Mouse (Mus musculus) spleen, postnatal 36 days (tissue): ENCODE data around the gene Foxp1.

Source experiments
- DNase-seq, 2 experiments: peaks; one replicate each; pipeline ENCODE4 v3.0.0; 2022; ENCODE audit warnings: low spot score in 2 of 2, mixed read lengths in 1 of 2

The Foxp1 gene

DNA sequence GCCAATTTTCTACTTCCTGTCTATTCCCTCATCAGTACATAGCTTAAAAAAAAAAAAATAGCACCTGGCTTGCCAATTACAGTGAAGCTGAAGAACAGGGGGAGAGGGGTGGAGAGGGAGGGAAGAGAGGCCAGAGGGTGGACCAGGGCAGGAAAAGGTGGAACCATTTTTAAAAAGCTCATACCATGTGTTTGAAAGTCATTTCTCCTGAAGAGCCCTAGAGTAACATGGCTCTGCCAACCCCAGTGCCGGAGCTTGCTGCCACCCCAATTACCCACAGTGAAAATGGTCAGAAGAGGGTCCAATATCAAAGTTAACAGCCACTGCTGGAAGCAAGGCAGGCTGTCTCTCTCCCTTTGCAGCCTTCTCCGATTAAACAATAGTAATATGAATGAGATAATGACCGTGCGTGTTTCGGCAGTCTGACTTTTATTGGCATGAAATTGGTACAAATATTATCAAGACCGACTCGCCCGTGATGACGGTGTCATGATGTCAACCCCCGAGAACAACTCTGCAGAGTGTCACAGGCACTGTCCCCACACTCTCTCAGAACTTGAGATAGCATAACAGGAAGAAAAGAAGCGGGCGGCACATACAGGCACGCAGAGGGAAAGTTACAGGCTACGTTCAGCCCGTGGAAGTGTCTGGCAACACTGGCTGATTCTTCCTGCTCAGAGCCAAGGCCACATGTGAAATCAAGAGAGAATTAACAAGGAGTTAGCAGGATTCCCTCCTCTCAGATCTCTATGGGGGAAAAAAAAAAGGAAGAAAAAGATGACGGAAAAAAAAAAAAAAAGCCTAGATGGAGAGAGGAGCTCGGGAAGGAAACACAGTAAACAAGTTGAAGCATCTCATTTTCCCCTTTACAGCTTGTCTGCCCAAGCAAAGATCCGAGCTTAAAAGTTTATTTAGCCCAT is 427.1 kb downstream of the Foxp1 start:
- peak; percentile 37 to 42 for DNase-seq

DNA sequence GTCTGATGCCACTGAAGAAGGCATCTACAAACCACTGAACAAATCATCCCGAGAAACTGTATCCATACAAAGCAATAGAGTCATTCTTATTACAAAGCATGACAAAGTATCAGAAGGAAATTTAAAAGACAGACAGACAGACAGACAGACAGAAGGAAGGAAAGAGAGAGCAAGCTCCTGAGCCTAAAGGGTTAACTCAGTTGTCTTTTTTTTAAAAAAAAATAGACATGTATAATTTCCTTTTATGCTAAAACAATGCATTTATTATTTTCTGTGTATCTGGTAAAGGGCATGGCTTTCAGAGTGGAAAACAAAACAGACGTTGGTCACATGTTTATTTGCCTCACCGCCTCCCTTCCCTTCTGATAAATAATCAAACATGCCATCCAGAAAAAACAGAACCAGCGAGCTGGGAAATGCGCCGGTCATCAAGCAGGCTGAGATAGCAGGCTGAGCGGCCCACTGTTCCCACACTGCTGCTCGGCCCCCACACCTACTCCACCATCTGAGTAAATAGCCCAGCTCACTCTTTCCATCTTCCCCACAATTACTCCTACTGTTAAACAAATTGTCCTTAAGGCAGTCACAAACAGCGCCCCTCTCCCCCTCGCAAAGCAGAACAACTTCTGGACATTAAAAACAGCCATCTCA is 428.1 kb downstream of the Foxp1 start:
- DNase-seq = no peak

DNA sequence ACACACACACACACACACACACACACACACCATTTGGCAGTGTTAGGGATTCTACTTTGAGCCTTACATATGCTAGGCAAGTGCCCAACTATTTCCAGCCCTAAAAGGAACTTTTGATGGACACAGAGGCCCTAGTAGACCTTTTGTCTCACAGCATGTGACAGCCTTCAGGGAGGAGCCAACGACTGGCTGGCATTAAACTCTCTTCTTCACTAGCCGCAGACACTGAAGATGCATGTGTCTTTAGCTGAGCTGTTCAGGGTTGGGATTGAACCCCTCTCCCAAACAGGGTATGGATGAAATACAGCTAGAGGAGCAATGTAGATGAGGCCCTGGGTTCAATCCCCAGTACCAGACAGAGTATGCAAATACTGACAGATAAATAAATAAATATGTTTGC is 428.7 kb downstream of the Foxp1 start:
- DNase-seq = no peak

DNA sequence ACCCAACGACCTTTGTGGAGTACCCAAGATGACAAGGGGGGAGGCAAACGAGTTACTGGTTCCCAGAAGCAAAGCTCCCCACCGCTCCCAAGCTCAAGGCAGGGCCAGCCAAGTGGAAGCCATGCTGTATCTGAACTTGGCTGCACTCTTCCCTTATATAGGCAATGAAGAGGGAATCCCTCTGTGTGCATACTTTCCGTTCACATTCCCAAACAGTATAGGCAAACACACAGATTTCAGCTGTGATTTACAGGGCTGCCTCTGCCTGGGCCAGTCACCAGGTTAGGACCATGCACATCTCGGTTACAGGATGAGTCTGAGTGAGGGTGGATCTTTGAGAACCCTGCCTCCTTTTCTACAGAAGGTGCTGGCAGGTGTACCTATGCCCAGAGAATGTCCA is 429.3 kb downstream of the Foxp1 start:
- no peak for DNase-seq

DNA sequence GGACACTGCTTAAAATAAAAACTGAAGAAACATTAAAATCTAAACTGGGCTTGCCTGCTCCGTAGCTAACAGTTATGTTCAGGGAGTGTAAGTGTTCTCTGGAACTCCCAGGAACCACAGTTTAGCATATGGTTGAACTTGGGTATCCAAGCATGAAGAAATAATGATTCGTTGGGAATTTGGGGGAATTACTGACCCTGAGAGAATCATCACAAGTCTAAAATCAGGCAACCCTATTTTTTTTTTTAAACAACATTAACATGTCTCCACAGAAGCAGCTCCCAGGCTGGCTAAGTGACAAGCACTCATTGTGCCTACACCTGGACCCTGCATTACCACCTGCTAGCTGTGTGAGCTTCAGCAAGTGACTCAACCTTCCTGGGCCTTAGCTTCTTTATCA is 430.7 kb downstream of the Foxp1 start:
- no peak for DNase-seq

DNA sequence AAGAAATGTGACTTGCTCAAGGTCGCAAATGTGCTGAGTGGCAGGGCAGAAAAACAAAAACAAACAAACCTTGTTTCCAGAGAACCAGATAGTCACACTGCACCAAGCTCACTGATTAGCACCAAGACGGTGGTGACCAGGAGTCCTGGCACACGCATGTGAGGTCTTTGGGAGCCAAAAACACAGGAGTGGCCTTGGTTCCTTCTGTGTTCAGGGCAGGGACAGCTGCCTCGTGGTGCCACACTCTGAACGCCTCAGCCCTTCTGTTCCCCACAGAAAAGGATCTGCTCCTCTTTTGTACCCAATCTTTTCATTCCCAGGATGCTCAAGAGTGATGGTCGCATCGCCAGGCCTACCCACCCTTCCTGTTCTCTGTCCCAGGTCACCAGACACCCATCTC is 434.9 kb downstream of the Foxp1 start:
- no peak for DNase-seq

DNA sequence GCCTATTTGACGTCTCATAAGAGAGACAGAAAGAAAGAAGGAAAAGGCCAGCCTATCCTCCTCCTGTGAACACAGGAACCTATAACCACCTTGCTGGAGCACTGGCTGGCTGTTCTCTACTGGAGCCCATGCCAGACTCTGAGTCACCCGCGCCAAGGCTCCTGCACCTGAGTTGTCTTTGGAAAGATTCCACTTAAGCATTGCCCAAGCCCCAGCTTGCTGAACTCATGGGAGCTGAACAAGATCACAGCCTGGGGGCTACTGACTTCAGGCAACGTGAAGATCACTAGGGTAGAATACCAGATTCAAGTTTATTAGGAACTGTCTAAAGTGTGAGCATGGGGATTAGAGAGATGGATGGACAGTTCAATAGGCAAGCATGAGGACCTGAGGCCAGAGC is 437.6 kb downstream of the Foxp1 start:
- DNase-seq = no peak

DNA sequence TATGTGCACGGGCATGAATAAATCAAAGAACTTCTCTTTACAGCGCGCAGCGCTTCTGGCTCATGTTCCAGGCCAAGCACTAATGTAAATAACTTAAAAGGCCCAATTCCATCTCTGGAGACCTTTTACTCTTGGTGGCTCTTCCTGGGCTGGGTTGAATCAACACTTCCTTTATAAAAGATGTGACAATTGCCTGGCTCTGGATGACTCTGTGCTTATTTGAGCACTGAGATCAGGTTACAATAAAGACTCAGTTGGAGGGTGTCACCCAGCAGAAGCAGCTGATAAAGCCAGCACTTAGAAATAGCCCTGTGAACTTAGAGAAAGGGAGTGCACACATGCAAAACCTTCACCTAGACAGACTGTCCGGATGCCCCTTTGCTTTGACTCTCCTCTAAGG is 441.3 kb downstream of the Foxp1 start:
- DNase-seq = no peak

DNA sequence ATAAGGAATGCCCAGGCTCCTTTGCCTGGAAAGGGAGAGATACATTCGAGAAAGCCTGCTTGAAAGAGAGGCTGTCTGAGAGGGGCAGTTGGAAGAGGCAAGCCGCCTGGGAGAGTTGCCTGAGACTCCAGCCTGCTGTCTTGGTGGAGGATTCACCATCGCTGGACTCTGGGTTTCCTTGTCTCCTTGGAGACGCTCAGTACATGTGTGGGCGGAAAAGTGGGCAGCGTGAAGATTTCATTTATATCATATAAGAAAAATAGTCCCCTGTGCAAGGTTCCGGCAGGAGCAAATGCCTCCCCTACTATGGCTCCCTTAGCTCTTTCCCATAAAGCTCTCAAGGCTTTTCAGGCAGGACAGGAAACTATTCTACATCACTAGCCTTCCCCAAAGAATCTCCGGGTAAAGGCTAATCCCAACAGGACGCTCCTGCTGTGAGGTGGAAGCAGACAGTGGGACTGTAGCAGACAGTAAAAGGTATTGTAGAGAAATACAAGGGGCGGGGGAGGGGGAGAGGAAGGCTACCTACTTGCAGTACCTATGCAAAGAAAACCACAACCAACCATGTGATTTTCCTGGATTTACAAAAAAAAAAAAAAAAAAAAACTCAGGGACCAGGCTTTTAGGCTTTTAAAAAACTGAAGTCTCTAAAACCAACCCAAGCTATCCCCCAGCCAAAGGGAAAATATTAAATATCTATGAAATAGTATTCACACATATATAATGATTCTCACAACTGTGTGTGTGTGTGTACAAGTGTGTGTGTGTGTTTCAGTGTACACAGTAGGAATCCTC is 443.3 kb downstream of the Foxp1 start:
- no peak for DNase-seq

DNA sequence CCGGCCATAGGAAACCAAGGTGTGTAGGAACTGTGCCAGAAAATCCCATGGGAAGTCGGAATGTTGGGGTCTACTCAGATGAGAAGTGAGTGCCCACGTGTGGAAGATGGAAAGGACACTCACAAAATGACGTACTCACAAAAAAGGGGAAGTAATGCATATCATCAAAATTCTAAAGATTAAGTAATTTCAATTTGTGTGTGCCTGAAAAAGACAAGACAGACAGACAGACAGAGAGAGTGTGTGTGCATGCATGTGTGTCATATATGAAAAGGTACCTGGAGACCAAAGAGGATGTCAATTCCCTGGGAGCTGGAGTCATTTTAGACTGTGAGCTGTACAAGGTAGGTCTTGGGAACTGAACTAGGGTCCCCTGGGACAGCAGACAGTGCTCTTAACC is 444.4 kb downstream of the Foxp1 start:
- no peak for DNase-seq

DNA sequence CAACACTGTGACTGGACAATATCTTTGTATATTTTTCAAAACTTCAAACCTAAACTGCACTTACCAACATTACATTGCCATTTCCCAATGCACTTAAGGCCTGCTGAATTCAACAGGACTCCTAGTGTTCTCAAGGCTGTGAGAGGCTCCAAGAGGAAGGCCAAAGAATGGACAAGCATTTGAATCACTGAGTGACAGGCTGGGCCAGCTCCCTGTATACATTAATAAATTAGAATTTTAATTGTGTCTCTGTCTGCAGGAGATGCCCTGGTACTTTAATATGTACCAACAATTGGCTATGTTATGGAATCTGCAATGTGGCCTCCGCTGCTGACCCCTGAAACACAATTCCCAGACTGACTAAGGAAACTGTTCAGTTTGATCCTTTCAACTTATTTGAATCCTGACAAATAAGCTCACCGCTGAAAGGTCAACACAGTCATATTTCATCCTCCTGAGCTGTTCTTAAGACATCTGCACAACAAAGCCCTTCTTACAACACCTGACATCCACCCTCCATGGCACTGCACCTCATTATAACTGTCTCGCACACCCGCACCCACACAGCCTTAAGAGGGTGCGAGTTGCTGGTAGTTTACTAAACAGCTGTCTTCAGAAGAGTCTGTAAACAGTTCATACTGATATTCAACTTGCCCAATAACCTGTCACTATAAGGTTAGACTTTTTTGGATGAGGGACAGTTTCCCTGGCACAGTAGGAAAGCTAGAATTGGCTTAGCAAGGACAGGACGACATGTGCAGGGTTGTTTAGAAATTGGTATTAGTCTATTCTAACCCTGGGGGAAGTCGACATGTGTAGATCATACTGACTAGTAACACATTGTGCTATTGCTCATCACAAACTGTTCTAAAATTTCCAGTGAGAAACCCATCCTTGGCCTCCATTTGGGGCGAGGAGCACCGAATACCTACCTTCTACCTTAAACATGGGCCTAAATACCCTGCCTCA is 448.9 kb downstream of the Foxp1 start:
- DNase-seq = no peak

DNA sequence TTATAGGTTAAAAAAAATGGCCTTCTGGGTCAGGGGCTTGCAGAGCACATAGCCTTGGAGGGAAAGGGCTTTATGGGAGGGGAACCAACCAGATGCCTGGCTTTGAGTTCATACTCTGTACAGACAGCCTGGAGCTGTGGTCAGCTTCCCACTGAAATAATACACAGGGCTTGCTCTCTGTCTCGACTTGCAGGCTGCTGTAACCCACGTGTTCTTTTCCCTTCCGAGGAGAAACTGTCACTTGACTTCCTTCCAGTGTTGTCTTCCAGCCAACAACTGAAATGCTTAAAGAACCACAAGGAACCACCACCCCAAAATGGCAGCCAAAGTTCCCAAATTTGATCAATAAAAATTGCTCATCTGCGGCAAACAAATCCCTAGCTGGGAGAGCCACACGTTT is 451.8 kb downstream of the Foxp1 start:
- no peak for DNase-seq

DNA sequence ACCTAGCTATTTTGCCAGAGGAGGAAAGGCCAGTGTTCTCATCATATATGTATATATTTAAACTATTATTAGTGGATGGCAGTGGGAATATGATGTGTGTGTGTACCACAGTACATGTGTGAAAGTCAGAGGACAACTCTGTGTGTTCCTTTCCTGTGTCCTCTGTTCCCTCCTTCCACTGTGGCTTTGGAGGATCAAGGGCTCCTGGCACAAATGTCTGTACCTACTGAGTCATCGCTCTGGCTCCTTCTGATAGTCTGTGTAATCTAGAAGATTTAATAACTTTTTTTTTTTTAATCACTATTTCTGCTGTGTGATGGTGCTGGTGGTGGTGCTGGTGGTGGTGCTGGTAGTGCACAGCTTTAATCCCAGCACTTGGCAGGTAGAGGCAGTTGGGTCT is 452.8 kb downstream of the Foxp1 start:
- DNase-seq = no peak

DNA sequence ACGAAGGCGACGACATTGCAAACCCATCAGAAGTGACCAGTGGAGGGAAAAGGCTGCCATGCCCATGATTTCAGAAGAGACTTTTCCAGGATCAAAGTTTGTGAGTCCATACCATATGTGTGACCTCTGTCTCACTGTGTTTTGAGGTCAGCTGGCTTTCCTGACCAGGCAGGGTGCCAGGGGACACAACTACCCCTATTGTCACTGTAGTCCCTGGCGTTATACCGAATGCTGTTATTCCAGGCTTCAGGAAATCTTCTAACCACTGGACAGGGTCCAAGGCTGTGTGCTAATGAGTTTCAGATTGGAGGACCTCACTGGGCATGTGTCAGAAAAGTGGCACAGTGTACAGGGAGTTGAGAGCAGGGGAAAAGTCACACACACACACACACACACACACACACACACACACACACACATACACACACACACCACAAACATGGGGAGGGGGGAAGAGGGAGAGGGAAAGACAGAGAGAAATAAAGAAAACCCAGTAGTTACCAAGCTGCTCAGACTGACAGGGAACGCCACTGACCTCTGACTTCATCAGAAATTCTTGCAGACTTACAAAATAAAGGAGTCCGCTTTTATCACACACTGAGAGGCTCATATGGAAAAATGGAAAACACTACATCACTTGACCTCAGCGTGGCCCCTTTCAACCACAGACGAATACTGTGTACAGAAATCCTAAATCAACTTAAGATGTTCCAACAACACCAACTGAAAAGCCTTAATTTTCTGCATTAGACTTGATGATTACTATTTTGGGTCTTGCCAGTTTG is 456.8 kb downstream of the Foxp1 start:
- DNase-seq = no peak

DNA sequence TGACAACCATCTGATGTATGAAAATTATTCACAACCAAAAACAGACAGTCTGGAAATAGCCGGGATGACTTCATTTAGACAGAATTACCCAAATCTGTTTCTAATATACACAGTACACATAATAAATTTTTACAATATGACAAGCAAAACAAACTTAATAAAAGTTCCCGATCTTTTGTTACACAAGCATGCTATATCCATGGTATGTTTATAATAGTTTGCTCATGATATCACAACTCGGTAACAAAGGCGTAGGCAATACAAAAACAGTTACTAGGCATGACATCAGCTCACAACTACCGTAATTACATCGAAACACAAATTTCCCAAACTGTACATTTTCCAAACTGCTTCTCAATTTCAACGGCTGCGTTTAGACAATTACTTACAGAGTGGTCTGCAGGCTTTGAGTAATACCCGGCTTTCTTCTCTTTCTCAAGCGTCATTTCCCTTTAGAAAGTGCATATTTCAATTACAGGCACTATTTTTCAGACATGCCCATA is 458.5 kb downstream of the Foxp1 start:
- no peak for DNase-seq

DNA sequence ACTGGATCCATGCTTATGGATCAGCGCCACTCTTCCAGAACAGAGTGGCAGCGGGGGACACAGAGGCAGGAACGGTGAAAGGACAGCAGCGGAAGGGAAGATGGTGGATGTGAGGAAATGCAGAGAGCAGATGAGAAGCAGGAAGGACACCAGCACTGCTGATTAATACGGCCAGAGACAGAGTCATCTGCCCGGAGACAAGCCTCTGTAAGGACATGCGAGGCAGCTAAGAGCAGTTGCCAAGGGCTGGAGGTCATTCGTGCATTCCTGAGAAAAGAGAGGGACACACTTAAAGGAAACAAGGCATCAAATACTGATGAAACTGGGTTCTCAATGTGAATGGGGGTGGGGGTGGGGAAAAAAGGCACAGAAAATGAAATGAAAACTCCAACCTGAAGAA is 459.6 kb downstream of the Foxp1 start:
- DNase-seq = no peak

DNA sequence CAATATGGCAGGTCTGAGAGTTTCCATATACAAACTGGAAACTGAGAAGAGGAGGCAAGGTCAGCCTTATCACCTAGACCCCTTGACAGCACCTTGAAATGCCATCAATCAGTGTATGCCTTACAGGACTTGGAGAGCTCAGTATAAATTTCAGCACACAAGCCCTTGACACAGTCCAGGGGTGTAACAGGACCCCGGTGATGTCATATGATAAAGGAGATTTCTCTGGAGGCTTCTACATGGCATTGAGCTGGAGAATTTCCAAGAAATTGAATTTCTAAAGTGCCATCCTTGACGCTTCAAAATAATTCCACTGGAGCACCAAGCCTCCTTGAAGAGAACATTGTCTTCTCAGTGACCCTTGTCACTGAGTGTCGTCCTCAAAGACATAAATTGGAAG is 463.8 kb downstream of the Foxp1 start:
- no peak for DNase-seq

DNA sequence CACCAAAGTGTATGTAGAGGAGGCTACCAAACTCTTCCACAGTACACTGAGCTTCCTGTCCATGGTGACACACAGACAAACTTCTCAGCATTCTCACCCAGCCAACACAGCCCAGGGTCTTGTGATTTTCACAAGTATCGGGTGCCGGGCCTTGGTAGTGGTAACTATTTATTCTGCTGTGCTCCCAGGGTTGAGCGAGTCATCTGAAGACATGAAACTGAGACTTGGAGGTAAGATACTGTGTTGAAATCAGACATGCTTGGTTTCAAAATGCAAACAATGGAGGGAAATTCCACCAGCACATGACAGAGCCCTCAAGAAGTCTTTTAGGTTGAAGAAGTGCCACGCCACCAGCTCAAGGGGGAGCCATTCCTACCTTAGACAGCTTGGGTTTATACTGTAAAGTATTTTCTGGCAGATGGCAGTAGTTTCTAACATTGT is 465.4 kb downstream of the Foxp1 start:
- peak; percentile 75 to 79 for DNase-seq

DNA sequence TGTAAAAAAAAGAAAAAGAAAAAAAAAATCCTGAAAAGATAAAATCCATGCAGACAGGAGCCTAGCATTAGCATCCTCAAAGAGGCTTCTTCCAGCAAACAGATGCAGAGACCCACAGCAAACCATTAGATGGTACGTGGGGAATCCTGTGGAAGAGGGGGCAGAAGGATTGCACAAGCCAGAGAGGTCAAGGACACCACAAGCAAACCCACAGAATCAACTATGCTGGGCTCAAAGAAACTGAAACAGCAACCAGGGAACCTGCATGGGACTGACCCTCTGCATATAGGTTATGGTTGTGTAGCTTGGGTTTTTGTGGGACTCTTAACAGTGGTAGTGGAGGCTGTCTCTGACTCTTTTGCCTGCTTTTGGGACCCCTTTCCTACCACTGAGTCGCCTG is 466.1 kb downstream of the Foxp1 start:
- DNase-seq = no peak

DNA sequence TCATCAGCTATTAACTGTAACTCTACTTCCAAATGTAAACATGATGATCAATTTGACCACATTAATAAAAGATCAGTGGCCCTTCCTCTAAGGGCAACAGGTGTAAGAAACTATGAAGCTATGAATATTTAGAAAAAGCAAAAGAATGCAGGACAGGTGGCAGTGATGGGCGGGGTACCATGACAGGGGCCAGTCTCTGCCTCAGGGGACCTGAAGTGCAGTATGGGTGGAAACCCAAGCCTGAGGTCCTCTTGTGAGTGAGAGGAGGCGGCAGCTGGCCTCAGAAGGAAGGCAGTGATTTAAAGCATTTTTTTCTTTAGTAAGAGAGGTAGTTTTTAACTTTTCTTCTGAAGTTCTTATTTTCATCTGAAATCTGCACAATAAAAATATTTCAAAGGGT is 468.5 kb downstream of the Foxp1 start:
- peak; percentile 87 to 88 for DNase-seq
